Mouse (Mus musculus) lung, postnatal 25 days (tissue): ENCODE results near the gene Gucy1a1.

Experiments
- DNase-seq: peaks from one replicate; pipeline ENCODE4 v3.0.0; 2022; ENCODE audit warnings: low spot score

Gene Gucy1a1

DNA sequence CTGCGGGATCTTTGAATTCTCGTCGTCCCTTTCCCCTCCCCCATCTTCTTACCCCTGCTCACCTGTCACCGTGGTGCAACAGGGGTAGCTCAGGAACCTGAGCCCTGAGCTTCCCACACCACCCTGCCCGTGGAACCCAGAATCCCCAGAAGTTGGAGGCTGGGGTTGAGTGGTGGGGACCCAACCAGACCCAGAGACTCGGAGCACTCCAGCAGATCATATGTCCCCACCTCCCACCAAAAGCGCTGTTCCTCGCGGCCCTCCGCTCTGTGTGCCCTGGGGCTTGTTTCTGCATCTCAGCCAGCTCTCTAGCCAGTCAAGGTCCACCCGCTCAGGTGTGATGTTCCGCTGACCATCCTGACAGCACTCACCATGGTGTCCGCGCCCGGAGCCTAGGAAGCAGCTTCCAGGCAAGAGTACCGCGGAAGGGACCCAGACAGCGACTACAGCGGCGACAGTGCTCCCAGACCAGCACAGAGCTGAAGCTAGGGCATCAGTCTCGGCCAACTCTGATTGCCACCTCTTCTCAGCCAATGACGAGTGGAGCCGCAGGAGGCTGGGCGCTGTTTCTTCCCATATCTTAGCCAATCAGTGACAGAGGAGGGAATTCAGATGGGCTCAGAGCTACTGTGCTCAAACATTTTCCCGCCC lies 71.3 kb downstream of the Gucy1a1 start, which contains the start of gene Gucy1b1:
Gucy1b1 (minus strand) TSS at position 489 of the 651 bp plus-strand sequence.
- DNase-seq = peak; percentile 82

GRCm38 (mm10) chr3:82073741-82074181 lies 71.8 kb downstream of the Gucy1a1 start:
- peak; percentile 39 for DNase-seq

GRCm38 (mm10) chr3:82067830-82068229 lies 77.8 kb downstream of the Gucy1a1 start:
- DNase-seq = no peak

DNA sequence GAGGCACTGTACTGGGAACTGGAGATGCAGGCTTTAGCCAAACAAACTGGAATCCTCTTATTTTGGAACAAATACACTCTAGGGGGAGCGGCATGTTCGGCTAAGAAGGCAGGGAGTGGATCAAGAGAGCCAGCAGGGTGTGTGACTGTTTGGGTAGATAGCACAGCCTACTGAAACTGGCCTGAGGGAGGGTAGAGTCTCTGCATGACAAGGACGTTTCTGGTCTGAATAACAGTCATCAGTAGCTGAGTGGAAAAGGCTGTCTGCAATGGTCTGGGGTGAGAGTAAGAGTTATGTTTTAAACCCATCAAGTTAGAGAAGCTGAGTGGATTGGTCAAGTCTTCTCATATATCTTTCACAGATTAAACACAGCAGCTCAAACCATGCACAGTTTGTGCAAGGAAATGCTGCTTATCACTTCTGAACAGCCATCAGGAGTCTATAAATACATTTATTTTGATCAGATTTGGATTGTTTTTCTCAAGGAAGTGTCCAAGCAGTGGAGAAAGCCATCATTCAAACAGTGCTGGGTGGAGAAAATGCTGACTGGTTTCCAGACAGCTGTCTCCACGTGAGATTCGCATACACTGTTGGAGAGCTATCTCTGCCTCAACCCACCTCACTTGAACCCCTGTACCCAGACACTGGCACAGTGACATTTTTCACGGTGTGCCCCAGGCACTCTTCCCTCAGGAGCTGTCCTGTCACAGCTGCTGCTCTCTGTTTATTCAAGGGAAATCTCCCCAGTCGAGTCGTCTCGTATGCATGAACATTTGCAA lies 84.0 kb downstream of the Gucy1a1 start:
- no peak for DNase-seq

- peak; percentile 57 for DNase-seq
Measured at GRCm38 (mm10) chr3:82057201-82057600, 88.4 kb downstream of the Gucy1a1 start.

DNA sequence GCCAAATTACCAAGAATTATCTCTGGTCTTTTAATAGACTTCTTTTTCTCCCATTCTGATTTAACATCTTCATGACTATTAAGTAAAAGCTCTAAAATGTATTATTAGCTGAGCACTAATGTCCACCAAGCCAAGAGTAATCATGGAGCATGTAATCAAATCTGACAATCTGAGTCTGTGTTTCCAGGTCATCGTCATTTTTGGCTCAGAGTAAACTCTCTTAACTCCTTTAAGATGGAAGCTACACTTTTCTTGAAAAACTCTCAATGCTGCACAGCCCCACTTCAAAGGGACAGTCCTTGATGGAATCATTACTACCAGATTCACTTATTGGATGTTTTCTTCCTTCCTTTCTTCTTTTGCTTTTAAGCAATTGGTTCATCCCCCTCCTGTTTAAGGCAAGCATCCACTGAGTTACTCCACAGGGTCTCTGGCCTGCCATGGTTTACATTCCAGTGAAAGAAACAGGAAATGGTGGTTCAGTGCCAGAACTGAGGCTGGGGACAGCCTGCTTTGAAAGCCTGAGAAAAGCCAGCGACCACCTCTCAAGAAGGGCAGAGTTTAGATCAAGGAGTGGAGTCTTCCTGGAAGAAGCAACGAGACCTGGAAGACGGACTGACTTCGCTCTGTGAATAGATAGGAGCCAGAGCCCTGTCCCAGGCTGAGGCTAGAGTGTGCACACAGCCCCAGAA lies 91.2 kb downstream of the Gucy1a1 start:
- no peak for DNase-seq

- no peak for DNase-seq
Measured at GRCm38 (mm10) chr3:82052029-82052428, 93.6 kb downstream of the Gucy1a1 start.

DNA sequence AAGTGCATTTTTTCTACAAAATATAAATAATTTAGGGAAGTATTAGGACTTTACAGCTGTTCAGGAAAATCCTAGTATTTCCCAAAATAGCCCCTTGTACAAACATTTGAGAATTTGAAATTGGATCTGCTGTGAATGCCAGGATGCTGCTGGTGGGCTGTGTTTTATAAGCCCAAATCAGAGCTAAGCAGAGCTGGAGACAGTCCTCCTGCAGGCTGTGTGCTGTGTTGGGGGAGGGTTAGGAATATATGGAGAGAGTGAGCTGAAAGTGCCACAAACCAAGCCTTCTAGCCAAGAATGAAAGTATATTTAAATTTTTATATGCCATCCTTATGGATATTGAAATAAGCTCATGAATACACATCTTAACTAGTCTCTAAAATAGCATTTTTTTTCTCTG lies 94.1 kb downstream of the Gucy1a1 start:
- no peak for DNase-seq

DNA sequence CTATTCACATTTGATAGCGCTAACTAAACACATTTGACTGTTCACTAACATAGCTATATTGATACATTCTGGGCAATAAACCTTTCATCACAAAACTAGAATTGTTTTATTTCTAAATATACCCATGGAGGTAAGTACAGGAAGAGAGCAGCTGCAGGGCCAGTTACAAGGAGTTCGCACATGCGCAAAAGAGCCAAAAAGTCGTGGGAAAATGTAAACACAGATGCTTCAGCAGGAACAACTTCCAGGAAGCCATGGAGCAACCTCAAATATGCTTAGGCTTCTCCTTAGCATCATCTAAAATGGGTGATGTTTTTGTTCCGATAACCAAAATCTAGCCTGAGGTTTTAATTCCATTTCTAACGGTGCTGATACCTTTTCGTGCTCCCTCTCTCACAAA lies 96.9 kb downstream of the Gucy1a1 start:
- DNase-seq = peak; percentile 27

DNA sequence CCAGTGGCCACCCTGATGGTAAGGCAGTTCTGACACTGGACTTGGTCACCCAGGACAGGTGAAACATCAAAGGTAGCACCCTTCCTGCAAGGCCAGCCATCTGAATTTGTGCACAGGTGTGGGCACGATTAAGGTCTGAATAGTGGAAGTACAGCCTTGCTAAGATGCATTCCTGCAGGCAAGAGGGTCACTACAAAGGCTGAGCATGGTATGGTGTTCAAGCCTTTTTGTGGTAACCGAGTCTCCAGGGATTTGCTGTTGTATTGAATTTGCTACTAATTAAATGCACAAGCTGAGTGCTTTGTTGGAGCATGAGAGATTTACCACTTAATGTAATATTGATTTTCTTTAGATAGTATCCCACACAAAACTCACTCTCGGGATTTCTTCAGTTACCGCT lies 97.5 kb downstream of the Gucy1a1 start:
- no peak for DNase-seq

DNA sequence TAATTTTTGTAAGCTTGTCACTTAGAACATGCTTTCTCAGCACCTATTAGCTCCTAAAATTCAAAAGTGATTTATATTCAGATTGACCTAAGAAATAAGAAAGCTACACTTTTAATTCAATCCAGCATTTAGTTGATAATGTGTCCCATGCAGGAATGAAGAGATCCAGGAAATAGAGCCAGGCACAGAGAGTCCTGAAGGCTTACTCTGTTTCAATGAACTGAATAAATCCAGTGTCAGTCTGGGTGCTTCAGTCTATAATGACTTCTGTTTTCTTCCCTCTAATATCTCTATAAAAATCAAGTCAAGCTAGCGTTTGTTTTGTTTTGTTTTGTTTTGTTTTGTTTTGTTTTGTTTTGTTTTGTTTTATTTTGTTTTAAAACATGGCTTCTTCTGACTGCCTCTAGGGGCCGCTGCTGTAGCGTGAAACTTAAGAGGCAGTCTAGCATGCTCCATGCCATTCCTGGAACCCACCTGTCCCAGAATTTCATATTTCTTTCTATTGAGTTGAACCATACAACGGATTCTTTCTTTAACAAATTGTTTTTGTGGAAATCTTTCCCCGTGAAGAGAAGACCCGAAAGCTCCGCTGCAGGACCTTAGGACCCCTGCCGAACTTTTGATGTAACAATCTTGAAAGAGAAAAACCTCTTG lies 98.4 kb downstream of the Gucy1a1 start:
- DNase-seq = peak; percentile 36

DNA sequence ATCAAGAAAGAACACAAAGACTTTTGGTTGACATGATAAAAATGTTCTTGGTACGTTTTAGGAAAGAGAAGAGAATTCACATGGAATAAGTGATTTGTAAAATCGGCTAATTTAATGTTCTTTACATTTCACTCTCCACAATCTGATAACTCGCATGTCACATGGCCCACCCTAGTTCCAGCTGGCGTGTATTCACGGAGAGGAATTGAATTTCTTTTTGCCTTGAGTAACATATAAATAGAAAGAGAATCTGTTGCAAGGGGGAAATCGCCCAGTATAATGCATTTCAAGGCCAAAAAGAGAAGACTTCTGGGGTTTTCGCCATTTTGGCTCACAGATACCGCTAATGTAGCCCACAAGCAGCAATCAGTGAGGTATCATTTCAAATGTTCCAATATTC lies 99.5 kb downstream of the Gucy1a1 start:
- DNase-seq = no peak

GRCm38 (mm10) chr3:82044902-82045301 lies 100.7 kb downstream of the Gucy1a1 start:
- peak; percentile 26 for DNase-seq

- DNase-seq = peak; percentile 28
Measured at GRCm38 (mm10) chr3:82043676-82044075, 101.9 kb downstream of the Gucy1a1 start.
